Mouse (Mus musculus) retina, embryonic 14.5 days (tissue): Measurements from ENCODE around the gene Ngfr.

Source experiments
- DNase-seq: peaks from one replicate; pipeline ENCODE4 v3.0.0-alpha.2; 2015; ENCODE audit warnings: low spot score

Gene Ngfr

DNA sequence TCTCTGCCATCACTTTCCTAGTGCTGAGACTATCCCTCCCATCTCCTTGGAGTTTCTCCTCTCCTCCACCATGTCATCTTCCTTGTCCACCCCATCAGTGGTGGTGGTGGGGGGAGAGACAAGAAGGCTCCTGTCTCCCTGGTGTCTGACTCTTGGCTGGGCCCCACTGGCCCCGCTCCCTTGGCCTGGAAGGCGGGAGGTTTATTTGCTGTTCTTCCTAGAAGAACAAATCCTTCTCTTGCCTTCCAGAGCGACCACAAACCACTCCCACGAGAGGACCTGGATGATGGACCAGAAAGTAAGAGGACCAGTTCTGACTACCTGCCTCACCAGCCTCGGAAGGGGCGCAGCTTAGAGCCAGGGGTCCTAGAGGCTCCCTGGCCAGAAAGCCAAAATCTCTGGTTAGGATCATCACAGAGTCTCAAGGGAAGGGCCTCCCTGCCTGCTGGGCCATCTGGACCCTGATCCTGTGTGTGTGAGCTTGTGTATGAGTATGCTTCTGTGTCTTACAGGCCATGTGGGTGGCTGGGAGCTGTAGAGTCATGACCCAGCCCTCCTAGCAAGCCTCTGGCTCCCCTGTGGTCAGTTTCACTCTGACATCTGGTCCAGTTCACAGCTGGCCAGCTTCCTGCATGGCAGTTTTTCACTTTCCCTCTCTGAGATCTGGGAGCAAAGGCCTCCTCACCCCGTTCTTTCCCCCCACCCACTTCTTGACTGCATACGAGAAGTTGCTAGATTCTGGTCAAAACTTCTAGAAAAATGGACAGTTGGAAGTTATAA lies 19.4 kb downstream of the Ngfr start:
- DNase-seq = no peak

DNA sequence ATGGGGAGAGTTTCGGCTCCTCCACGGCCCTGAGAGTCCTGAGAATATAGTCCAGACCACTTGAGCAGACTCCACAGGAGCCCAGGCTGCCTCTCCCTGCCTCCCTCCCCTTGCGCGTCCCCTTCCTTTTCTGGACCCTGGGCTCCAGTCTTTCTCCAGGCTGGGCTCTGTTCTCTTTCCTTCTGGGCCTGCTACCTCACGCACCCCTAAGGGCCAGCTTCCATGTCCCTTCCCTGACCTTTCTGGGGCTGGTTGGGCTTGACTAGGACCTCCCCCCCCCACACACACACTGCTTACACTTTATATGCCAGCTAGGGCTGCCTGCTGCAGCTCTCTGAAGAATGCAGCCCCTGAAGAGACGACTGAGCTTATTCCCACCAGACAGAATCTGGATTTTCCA lies 20.2 kb downstream of the Ngfr start:
- DNase-seq = no peak

DNA sequence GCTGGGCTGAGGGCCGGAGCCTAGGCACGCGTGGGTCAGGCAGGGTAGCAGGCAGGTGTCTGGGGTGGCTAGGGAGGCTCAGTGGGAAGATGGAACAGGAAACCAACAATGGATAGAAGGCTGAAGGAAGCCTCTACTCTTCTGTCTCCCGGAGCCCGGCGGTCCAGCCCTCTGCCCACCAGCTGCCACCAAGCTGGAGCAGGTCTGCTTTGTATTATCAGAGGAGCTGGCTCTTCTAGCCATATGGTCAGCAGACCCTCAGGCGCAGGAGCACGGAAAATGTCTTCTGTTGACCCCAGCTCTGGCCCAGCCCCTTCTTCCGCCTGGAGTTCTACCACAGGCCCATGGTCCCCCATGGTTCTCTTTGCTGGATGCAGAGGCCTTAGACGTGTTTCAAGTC lies 22.2 kb downstream of the Ngfr start:
- no peak for DNase-seq

DNA sequence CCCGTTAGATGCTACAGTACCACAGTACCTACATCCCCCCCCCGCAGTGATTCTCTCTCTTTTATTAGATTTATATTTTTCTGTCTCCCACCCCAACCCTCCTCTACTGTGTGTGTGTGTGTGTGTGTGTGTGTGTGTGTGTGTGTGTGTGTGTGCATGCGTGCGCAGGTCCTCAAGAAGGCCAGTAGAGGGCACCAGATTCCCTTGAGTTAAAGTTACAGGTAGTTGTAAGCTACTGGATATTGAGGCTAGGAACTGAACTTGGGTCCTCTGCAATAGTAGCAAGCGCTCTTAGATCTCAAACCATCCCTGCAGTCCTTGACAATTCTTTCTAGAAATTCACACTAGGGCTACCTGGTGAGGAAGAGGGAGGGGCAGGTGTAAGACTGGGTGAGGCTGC lies 23.7 kb downstream of the Ngfr start:
- no peak for DNase-seq

DNA sequence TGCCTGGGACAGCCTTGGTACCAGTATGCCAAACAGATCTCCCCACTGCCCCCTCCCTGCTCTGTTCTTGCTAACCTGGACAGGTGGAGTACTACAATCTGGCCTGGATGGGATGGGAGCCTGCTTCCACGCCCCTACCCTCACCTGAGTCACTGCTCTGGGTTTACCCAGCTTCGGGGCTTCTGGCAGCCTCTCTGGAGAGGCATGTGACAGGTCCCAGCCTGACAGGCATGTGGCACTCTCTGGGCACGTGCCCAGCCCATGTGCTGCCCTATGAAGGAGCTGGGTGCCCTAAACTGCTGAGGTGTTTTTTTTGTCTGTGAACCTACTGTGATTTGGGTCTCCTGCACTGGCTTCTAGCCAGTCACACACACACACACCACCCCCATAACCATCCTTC lies 26.8 kb downstream of the Ngfr start:
- DNase-seq = no peak

DNA sequence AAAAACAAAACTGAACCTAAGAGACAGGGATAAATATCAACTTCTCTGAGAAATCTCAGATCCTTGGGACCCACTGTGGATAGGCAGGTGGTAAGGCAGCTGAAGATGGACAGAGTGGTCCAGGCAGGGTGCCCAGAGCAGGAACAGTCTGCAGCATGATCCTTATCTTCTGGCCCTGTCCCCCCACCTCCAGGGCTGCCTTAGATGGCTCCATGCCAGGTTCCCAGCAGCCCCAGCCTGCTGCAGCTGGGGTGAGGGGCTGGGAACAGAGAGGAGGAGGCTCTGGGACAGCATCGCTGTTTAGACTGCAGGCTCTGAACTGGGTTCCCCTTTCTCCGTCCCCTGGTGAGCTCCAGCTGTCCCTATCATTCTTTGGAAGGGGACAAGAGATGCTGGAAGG lies 27.8 kb downstream of the Ngfr start:
- DNase-seq = no peak

DNA sequence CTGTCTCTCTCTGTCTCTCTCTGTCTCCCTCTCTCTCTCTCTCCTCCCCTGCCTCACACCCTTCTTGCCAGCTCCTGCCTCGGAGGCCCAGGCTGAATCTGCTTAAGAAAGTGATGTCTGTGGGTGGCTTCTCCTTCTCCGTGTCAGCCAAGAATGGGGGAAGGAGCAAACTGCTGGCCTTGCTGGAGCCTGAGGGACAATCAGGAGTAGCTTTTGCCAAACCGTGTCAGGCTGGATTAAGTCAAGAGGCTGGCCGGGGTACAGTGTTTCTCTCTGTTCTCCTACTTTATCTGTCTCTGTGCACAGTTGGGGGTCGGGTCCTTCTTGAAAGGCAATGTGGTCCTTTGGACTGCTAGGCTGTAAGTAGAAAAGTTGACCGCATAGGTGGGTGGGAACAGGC lies 29.8 kb downstream of the Ngfr start:
- DNase-seq = no peak

DNA sequence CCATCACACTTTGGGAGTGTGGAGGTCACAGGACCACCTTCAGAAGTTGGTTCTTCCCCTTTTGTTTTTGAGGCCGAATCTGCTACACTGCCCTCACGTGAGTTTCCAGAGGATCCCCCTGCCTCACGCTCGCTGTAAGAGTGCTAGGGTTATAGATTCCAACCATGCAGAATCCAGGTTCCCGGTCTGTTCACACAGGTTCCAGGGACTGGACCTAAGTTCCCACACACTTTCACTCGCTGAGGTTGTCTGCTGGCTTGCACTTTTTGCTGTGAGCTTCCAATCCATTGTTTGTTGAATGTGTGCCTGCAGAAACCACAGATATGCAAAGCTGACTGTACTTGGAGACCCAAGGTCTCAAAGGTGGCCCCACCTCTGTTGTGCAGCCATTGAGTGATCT lies 30.5 kb downstream of the Ngfr start:
- DNase-seq = no peak

DNA sequence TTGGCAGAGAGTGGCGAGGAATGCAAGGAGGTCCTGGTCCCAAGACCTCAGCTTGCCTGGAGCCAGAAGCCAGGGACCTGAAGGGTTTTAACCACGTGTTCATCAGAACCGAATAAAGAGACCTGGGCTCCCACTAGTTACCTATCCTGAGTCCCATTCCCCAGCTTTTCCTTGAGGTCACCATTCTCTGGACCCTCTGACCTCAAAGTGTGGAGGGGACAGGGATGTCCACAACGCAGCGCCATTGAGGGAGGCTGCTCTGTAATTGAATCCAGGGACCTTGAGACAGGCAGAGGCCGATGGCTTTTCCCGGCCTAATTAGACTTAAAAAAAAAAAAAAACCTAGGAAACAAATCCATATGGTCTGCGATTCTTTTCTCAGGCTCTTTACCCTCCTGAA lies 32.3 kb downstream of the Ngfr start:
- DNase-seq = no peak

DNA sequence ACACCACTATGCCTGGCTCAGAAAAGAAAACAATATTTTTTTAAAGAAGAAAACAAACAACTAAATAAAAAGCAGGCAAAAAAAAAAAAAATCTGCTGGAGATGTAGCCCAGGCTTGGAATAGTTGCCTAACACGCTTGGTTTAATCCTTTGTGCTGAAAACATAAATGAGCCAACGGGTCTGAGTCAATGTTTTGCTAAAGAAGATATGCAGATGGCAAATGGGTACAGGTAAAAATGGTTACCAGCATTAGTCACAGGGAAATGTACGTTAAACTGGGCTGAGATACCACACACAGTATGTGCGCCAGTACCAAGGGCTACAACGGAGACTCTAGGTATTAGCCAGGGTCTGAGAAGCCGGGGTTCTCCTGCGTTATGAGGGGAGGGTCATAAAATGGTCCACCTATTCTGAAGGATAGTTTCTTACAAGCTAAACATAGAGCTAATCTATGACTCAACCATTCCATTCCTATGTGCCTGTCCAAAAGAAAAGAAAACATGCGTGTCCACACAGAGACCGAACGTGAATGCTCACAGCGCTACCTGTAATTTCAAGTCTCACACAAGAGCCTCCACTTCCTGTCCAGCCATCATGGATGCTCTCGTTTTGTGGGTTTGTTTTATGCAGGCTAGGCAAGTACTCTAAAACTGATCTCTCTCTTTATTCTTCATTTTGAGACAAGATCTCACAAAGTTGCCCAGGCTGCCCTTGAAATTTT lies 37.1 kb downstream of the Ngfr start:
- DNase-seq = no peak

DNA sequence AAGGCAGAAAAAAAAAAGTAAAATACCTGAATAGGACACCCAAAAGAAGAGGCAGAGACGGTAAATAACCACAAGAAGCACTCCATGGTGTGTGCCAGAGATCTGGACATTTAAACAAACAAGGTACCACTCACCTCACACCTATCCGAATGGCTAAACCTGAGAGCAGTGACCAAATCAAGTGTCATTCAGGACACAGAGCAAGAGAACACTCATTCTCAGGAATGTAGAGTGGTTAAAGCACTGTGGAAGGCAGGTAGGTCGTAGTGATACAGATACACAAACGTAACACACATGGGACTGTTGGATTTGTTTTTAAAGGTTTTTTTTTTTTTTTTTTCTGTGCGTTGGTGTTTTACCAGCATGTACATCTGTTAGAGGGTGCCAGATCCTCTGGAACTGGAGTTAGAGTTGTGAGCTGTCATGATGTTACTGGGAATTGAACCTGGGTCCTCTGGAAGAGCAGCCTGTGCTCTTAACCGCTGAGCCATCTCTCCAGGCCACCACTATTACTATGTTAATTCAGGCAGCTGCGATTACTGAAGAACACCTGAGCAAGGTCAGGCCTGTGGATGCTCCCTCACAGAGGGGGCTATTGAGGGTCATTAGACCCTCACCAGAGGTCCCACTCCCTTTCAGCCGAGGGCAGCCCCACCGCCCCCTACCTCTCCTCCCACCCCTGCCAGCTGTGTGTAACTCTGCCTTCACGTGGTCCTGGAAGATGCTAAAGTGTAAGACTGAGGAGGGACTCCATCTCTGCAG lies 41.3 kb downstream of the Ngfr start:
- no peak for DNase-seq

DNA sequence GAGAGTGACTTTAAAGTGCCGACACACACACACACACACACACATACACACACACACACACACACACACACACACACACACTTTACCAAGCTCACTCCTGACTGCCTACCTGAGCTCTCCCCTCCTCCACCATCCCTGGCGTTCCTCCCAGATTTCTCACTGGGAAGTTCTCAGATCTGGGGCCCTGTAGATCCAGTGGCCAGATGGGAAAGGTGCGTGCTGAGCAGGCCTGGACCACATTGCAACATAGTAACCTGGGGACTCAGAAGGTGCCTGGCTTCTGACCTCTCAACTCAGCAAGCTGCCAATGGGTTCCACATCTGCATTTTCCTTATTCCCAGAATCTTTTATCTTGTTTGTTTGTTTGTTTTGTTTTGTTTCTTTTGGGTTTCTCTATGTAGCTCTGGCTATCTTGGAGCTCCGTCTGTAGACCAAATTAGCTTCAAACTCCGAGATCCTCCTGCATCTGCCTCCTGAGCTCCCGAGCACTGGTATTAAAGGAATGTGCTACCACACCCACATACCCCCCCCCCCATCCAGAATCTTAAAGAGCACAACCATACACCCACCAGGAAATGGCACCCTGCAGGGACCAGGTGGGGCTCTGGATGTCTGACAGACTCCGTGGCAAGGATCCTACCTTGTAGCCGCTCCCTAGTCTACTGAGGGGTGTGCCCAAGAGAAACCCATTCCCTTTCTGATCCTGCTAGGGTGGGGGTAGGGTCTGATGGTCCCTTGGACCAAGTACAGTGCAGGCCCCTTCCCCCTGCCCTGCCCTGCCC lies 42.8 kb downstream of the Ngfr start:
- no peak for DNase-seq

DNA sequence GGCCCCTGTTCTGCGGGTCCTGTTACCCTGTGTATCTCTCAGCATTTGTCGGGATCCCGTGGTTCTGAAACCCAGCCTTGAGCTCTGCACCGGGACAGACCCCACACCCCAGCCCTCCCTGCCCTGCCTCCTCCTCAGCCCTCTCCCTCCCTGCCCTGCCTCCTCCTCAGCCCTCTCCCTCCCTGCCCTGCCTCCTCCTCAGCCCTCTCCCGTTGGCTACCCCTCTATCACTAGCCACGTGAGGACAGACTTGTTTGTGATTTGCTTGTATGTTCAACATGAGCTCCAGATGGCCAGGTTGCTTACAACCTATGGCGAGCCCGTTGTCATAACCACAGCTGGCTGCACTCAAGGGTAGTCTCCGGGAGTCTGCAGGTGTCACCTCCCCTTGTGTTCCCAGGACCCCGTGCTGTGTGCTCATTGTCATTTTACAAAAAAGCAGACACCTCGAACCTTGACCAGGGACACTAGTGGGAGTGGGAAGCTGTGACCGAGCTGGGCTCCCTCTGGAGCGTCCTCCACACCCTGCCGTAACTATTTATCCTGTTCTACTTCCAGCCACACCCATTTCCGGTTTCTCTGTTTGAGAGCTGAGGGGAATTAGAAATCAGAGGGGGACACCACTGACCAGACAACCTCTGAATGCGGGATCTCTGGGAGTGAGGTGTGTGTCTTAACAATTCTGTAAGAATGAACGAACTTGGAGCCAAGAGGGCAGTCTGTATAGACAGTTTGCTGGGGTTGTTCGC lies 46.7 kb downstream of the Ngfr start:
- no peak for DNase-seq

DNA sequence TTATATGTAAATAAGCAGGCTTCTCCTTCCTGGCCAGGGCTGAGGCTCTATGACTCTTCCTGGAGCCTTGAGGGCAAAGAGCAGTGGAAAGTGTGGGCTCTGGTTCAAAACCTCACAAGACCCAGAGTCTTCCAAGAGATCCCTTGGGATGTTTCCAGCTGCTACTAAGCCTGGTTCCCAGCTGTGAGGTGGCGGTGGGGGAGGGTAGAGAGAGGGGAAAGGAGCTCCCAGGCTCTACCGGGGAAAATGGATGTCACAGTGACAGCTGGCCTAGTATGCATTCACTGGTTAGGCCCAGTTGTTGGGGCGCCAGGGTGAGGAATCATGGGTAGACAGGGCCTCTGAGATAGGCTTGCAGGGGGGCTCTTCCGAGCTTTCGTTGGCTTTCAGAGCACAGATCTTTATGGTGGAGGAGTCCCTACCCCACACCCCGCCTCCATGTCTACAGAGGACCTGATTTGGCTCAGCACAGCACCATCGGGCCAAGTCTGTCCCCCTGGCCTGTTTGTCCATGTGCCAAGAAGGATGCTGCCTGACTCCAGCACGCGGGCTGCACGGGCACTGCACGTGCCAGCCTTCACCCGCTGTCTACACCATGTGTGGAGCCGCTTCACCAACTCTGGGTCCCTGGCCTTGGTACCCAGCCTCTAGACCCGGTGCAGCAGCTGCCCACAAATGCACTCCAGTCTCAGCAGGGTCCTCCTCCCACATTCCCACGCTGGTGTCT lies 49.0 kb downstream of the Ngfr start:
- DNase-seq = no peak

DNA sequence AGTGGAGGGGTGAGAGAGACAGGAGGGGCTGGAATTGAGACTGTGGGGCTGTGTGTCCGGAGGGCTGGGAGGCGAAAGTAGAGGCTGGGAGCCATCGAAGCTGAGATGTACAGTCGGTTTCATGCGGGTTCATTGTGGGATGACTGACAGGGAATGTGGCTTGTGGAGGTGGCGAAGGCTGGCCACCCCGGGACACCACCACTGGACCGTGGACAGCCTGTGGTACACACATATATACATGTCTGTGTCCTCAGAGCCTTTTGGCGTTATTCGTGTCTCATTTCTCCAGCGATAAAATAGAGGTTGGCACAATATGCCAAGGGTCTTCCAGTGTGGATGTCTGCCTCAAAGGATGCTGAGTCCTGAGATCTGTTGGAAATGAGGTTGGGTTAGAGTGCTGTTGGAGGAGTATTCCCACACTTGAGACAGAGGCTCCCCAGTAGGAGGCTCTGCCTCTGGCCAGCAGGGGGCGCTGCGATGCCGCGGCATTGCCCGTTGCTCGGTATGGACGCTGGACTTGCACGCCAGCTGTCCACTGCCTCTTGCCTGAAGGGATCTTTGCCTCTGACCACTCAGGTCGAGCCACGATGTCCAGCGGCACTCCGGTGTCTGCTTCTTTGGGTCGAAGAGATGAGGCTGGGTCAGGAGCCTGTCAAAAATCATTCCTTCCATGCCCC lies 53.9 kb downstream of the Ngfr start:
- peak; percentile 95 for DNase-seq

DNA sequence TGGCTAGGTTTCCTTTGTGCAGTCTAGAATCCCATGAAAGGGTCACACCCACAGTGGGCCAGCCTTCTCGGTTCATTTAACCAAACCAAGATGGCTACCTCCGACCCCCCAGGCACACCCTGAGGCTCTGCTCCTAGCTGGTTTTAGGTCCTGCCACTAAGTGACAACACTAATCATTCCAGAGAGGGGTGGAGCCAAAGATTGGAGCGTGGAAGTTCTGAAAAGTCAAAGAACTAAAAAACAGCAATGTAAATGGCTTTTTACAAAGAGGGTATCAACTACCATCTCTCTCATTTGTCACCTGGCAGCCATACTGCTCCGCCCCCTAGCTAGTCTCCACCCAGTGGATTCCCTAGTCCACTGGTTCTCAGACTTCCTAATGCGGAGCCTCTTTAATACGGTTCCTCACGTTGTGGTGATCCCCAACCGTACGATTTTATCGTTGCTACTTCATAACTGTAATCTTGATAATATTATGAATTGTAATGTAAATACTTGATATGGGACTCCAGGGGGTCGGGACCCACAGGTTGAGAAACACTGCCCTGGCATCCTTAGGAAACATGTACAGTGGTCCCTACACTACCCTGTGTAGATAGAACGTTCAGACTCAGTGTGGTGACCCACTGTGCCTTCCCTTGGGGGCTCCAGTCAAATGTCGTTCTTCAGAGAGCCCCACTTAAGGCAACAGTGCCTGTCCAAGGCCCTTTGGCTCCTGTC lies 55.0 kb downstream of the Ngfr start:
- no peak for DNase-seq

DNA sequence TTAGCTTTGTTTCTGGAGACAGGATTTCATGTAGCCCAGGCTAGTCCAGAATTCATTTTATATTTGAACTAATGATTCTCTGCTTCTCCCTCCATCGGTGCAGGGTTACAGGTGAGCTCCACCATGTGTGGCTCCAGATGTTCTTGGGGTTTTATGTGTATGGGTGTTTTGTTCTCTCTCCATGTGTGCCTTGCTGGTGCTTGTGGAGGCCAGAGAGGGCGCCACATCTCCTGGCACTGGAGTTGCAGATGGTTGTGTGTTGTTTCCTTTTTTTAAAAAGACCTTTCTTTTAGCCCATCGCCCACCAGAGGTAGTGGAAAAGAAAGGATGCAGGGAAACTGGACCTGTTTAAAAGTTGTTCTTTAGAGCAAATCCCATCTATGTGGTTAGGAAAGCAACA lies 59.3 kb downstream of the Ngfr start:
- no peak for DNase-seq

DNA sequence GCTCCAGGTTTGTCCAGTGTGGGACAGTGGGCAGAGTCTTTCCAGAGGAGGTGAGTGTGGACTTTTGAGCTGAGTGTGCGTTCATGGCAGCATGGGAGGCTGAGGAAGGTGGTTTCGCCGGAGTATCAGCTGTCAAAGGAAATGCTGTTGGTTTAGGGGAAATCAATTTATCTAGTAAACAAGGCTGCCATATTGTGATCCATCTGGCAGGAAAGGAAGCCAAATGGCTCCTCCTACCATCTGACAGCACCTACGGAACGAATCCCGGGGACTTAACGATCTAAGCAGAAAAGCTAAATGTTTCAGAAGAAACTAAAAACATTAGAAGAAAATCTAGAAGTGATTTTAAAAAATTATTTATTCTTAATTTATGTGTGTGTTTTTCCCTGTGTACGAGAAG lies 60.2 kb downstream of the Ngfr start:
- DNase-seq = no peak

DNA sequence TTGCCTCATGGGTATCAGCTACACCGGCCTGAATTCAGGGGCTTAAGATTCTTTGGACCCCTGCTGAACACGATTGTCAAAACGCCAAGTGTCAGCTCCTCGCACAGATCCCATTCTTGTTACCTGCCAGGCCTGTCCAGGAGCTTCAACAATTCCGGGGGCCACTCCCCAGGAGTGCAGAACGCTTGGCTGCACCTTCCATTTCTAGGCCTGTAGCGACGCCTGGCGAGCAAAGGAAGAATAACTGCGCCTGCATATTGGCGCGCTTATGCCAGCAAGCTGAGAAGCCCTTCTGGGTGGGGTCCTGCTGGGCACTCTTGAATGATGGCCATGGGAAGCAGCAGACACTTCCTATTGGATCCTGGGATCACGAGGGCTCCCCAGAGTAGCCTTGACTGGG lies 66.0 kb downstream of the Ngfr start:
- DNase-seq = peak; percentile 86
